Mouse (Mus musculus) brain, adult 2 months (tissue): ENCODE data around the gene Isyna1.

ENCODE experiments used
- DNase-seq: peaks from one replicate; pipeline ENCODE4 v3.0.0; 2011; ENCODE audit warnings: low read depth, low spot score

Isyna1 gene

GRCm38 (mm10) chr8:70593961-70594609 lies at the start of gene Isyna1:
Gene Isyna1 (plus strand): TSS chr8:70594373.
- peak; percentile 91 for DNase-seq

GRCm38 (mm10) chr8:70546412-70546811 lies 47.8 kb upstream of the Isyna1 start:
- no peak for DNase-seq

GRCm38 (mm10) chr8:70547762-70548161 lies 46.4 kb upstream of the Isyna1 start:
- no peak for DNase-seq

GRCm38 (mm10) chr8:70549412-70550184 lies 44.6 kb upstream of the Isyna1 start:
- no peak for DNase-seq

- DNase-seq: peak; percentile 42
Measured at GRCm38 (mm10) chr8:70551558-70552161, 42.5 kb upstream of the Isyna1 start.

- peak; percentile 54 for DNase-seq
Measured at GRCm38 (mm10) chr8:70552836-70553235, 41.3 kb upstream of the Isyna1 start.

- peak; percentile 89 for DNase-seq
Measured at GRCm38 (mm10) chr8:70553740-70554139, 40.4 kb upstream of the Isyna1 start.

- no peak for DNase-seq
Measured at GRCm38 (mm10) chr8:70555079-70555747, 39.0 kb upstream of the Isyna1 start.

GRCm38 (mm10) chr8:70558334-70558733 lies 35.8 kb upstream of the Isyna1 start:
- DNase-seq: no peak

- DNase-seq: no peak
Measured at GRCm38 (mm10) chr8:70558983-70559382, 35.2 kb upstream of the Isyna1 start.

GRCm38 (mm10) chr8:70560096-70560495 lies 34.1 kb upstream of the Isyna1 start:
- peak; percentile 74 for DNase-seq

- DNase-seq: no peak
Measured at GRCm38 (mm10) chr8:70560564-70560963, 33.6 kb upstream of the Isyna1 start.

GRCm38 (mm10) chr8:70561357-70561756 lies 32.8 kb upstream of the Isyna1 start:
- DNase-seq: no peak

GRCm38 (mm10) chr8:70561809-70562535 lies 32.2 kb upstream of the Isyna1 start:
- peak; percentile 91 for DNase-seq

GRCm38 (mm10) chr8:70562802-70563201 lies 31.4 kb upstream of the Isyna1 start:
- no peak for DNase-seq

GRCm38 (mm10) chr8:70563763-70564387 lies 30.3 kb upstream of the Isyna1 start:
- no peak for DNase-seq

- no peak for DNase-seq
Measured at GRCm38 (mm10) chr8:70564696-70565235, 29.4 kb upstream of the Isyna1 start.

- peak; percentile 42 for DNase-seq
Measured at GRCm38 (mm10) chr8:70565561-70565960, 28.6 kb upstream of the Isyna1 start.

- no peak for DNase-seq
Measured at GRCm38 (mm10) chr8:70570360-70570759, 23.8 kb upstream of the Isyna1 start.

GRCm38 (mm10) chr8:70570990-70571389 lies 23.2 kb upstream of the Isyna1 start:
- DNase-seq: peak; percentile 78

GRCm38 (mm10) chr8:70574302-70574701 lies 19.9 kb upstream of the Isyna1 start:
- DNase-seq: no peak
